Mouse (Mus musculus): Measurements from ENCODE around the gene Pklr.

DNA sequence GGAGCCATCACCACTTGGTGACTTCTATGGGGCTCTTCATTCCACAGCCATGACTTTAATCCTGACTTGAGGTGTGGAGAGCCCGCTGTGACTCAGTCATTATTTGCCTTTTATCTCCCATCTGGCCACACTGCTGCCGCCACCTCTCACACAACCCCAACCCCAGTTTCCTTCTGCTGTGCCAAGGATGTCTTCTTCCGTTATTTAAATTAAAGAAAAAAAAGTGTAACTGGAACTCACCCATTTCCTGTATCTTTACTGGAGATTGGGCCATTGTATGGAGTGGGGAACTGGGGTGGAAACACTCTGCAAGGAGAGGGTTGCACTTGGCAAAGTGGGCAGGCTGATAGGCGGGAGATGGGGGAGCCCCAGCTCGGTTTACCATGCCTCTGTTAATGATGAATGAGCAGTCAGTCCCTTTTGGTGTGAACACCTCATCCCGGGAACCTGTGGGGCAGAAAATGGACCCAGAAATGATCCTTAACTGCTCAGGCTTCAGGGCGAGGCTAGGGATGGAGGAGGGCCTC lies 46.7 kb downstream of the Pklr start:
- TF ChIP-seq EP300 (IDR thresholded peaks at IDR 0.05; ENCODE audit: low read depth) = no peak
- no peak for TF ChIP-seq CTCF (IDR thresholded peaks at IDR 0.05; ENCODE audit: low read depth)
